Mouse (Mus musculus) stomach, embryonic 15.5 days (tissue): ENCODE data around the gene Slc8b1. TPM values are rescaled to one million over a fixed set of nuclear protein-coding genes. Genes with fewer than 3 reads are reported as not detected.

ENCODE experiments used
- ATAC-seq: fragments of 200-750 bp; cut with Nextera tagmentation; 2 replicates; pipeline ENCODE4 v1.8.0; 2017; ENCODE audit warnings: low read depth, moderate number of reproducible peaks, moderate TSS enrichment; ENCODE audit not compliant: insufficient read depth, low FRiP score
- H3K27ac ChIP-seq: fragments of 300-500 bp; sonication (generic); 2 replicates; pipeline ENCODE4 v1.5.1; 2015; ENCODE audit warnings: mild to moderate bottlenecking, inconsistent platforms
- H3K27me3 ChIP-seq: fragments of 300-500 bp; sonication (generic); replicated peaks from 2 replicates; pipeline ENCODE4 v1.6.1; 2015; ENCODE audit warnings: inconsistent platforms
- H3K36me3 ChIP-seq: fragments of 300-500 bp; sonication (generic); 2 replicates; pipeline ENCODE4 v1.6.1; 2015; ENCODE audit warnings: inconsistent platforms
- H3K4me1 ChIP-seq: fragments of 300-500 bp; sonication (generic); 2 replicates; pipeline ENCODE4 v1.6.1; 2015; ENCODE audit warnings: inconsistent platforms
- H3K4me2 ChIP-seq: fragments of 300-500 bp; sonication (generic); 2 replicates; pipeline ENCODE4 v1.6.1; 2015; ENCODE audit warnings: mild to moderate bottlenecking, inconsistent platforms
- H3K4me3 ChIP-seq: fragments of 300-500 bp; sonication (generic); replicated peaks from 2 replicates; pipeline ENCODE4 v1.5.1; 2015; ENCODE audit warnings: inconsistent platforms
- H3K9ac ChIP-seq: fragments of 300-500 bp; sonication (generic); 2 replicates; pipeline ENCODE4 v1.6.1; 2015; ENCODE audit warnings: inconsistent platforms
- H3K9me3 ChIP-seq: fragments of 300-500 bp; sonication (generic); 2 replicates; pipeline ENCODE4 v1.6.1; 2016; ENCODE audit warnings: inconsistent platforms
- WGBS: fragments of 180-500 bp; shearing (Covaris S2); methylation state at CpG from one replicate; pipeline ENCODE4 v1.1.7; 2015; 5-methylcytosine and 5-hydroxymethylcytosine counted together
- polyA plus RNA-seq: library from polyadenylated mRNA; unstranded; fragments of >200 nt; fragmentation: Nextera tagmentation; extraction: Ambion mirVana; gene quantifications from 2 replicates; pipeline ENCODE4 v1.2.1, GENCODE M21; 2015

Gene Slc8b1
- polyA plus RNA-seq, 1 experiment from 2014 or later = 8.3 TPM

DNA sequence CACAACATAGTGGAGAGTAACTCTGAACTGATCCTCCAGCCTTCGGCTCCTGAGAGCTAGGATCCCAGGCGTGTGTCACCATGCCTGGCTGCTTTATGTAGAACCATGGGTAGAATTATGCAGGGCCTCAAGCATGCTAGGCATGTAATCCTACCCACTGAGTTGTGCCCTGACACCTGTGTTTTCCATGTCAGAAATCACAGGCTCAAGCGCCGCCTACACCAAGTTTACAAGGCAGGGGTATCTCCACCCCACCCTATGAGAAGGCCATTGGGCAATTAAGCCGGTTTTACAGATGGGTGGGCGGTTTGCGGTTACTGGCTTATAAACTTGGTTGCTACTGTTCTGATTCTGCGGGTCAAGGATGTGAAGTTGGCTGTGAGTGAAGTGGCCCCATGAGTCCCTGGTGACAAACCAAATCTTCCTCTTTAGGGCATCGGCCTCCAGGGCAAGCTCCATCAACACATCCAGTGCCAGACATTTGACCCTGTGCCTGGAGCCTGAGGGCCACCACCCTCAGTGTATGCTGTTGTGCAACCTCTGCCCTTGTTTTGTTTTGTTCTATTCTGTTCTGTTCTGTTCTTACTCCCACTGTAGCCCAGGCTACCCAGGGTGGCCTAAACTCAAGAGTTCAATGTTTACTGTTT, 3.2 kb downstream of the Slc8b1 start:
- peaks cover 41% of the 10 kb centered on the region for H3K4me1 ChIP-seq
- H3K9ac ChIP-seq = no peak overlapping the region
- H3K9me3 ChIP-seq = no peaks in the 10 kb centered on the region
- no peak overlapping the region for H3K4me2 ChIP-seq
- no peaks in the 10 kb centered on the region for H3K27me3 ChIP-seq
- H3K27ac ChIP-seq = 0 out of 2 replicates have a peak overlapping the region, but pooled peaks have one; percentile 6
- no peak for ATAC-seq
- 82% methylated on average over 9 of the region's 9 CpGs for WGBS
- no peaks in the 10 kb centered on the region for H3K36me3 ChIP-seq
- H3K4me3 ChIP-seq = no peak overlapping the region

DNA sequence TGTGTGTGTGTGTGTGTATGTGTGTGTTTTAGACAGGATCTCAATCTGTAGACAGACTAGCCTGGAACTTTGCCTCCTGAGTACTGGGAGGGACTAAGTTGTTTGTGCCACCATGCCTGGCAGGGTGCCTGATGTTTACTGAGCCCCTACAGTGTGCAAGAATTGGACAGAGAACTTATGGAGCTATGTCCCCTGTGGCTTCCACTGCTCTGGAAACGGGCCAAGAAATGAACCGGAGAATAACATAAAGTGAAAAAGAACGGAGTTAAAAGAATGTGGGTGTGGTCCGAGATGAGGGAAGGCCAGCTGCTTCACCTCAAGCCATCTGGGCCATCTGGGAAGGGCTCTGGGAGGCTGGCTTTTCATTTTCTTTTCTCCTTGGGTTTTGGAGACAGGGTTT, 3.8 kb downstream of the Slc8b1 start:
- peak overlapping the region; percentile 58; the same call in 1 of the 2 replicates for H3K27ac ChIP-seq
- no peak for ATAC-seq

DNA sequence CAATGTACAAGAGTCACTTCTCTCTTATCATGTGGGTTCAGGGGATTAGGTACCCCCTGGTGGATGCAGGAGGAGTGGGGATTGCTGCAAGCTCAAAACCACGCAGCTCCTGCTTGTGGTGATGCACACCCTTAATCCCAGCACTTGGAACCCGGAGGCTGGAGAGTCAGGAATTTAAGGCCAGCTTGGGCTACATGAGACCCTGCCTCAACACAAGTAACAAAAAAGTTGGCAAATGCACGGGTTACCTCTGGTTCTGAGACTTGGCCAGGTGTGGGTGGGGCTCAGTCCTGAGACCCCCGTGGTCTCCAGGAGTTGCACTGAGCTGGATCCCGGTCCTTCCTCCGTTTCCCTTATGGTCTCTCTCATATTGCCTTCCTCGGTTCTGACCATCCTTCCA, 4.5 kb downstream of the Slc8b1 start:
- Histone ChIP-seq H3K9ac (no peak overlapping the region), H3K9me3 (no peaks in the 10 kb centered on the region), H3K4me3 (no peak overlapping the region), H3K27ac (peak overlapping the region; percentile 58; the same call in 1 of the 2 replicates), H3K36me3 (no peaks in the 10 kb centered on the region), H3K27me3 (no peaks in the 10 kb centered on the region), H3K4me2 (no peak overlapping the region), H3K4me1 (peaks cover 39% of the 10 kb centered on the region)
- no peak for ATAC-seq
- 74% methylated on average over 7 of the region's 7 CpGs for WGBS

More for the DNA sequence above, 3.8 kb downstream of the Slc8b1 start:
- 13% methylated on average over 4 of the region's 4 CpGs for WGBS
- no peak overlapping the region for H3K4me3 ChIP-seq
- H3K9ac ChIP-seq = no peak overlapping the region
- no peaks in the 10 kb centered on the region for H3K27me3 ChIP-seq
- no peaks in the 10 kb centered on the region for H3K36me3 ChIP-seq
- no peaks in the 10 kb centered on the region for H3K9me3 ChIP-seq
- H3K4me2 ChIP-seq = no peak overlapping the region
- peaks cover 41% of the 10 kb centered on the region for H3K4me1 ChIP-seq

- H3K4me2 ChIP-seq = no peak overlapping the region
- peaks cover 35% of the 10 kb centered on the region for H3K4me1 ChIP-seq
- ATAC-seq = no peak
- H3K4me3 ChIP-seq = no peak overlapping the region
- H3K9me3 ChIP-seq = no peaks in the 10 kb centered on the region
- no peaks in the 10 kb centered on the region for H3K27me3 ChIP-seq
- peak overlapping the region; percentile 48; the same call in 1 of the 2 replicates for H3K27ac ChIP-seq
- whole genome bisulfite sequencing = 48% methylated on average over 15 of the region's 15 CpGs
- no peak overlapping the region for H3K9ac ChIP-seq
- H3K36me3 ChIP-seq = no peaks in the 10 kb centered on the region
Observed at GRCm38 (mm10) chr5:120516221-120516984, 5.4 kb downstream of the Slc8b1 start.

GRCm38 (mm10) chr5:120517552-120517951, 6.6 kb downstream of the Slc8b1 start:
- ATAC-seq = no peak
- Histone ChIP-seq H3K4me3 (no peak overlapping the region), H3K4me1 (peaks cover 32% of the 10 kb centered on the region), H3K4me2 (no peak overlapping the region), H3K9ac (no peak overlapping the region), H3K36me3 (0 out of 2 replicates have a peak, but pooled peaks cover 6% of the 10 kb centered on the region), H3K27me3 (no peaks in the 10 kb centered on the region), H3K9me3 (no peaks in the 10 kb centered on the region), H3K27ac (peak overlapping the region; percentile 61)
- 56% methylated on average over 9 of the region's 9 CpGs for WGBS

DNA sequence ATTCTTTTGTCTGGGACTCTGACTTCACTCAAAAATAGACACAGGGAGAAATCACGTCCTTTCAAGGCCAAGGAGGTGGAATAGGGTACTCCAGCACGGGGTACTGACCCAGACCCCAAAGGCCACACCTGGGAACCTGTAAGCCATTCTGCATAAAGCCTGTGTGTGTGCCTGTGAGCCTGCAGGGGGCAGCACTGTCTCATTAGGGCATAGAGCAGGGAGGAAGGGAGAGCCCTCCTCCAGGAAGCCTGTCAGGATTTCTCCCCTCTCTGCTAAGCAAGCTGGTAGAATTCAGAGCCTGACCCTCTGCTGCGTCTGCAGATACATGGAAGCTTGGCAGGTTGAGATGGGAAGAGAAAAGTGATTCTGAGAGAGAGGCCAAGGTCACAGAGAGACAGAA, 11.7 kb downstream of the Slc8b1 start:
- no peak for ATAC-seq
- Histone ChIP-seq H3K9me3 (no peaks in the 10 kb centered on the region), H3K9ac (no peak overlapping the region), H3K36me3 (peaks cover 8% of the 10 kb centered on the region; the same call in 1 of the 2 replicates), H3K4me1 (0 out of 2 replicates have a peak, but pooled peaks cover under 1% of the 10 kb centered on the region), H3K27me3 (no peaks in the 10 kb centered on the region), H3K4me3 (no peak overlapping the region), H3K27ac (no peak overlapping the region), H3K4me2 (no peak overlapping the region)
- WGBS = 76% methylated on average over 3 of the region's 3 CpGs

- ATAC-seq = no peak
- Histone ChIP-seq H3K27me3 (no peaks in the 10 kb centered on the region), H3K4me3 (no peak overlapping the region), H3K27ac (no peak overlapping the region), H3K9me3 (no peaks in the 10 kb centered on the region), H3K9ac (no peak overlapping the region), H3K4me1 (no peaks in the 10 kb centered on the region), H3K4me2 (no peak overlapping the region), H3K36me3 (peaks cover 8% of the 10 kb centered on the region; the same call in 1 of the 2 replicates)
- WGBS = 90% methylated on average over 2 of the region's 2 CpGs
Observed at GRCm38 (mm10) chr5:120524736-120525135, 13.8 kb downstream of the Slc8b1 start.

DNA sequence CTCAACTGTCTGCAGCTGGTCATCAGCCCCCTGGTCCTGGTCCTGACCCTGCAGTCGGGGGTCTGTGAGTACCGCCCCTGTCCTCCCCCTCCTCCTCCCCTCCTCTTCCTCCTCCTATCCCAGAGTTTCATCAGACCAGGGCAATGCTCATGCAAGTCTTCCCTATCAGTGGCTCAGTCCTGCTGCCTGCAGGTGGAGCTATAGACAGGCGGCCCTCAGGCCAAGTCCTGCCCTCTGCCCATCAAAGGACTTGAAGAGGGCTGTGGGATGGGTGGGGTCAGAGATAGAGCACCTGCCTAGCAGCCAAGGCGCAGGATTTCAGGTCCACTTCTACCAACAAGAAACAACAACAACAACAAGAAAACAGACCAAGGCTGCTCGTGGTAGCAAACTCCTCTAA, 14.8 kb downstream of the Slc8b1 start:
- no peak overlapping the region for H3K4me2 ChIP-seq
- H3K36me3 ChIP-seq = peaks cover 8% of the 10 kb centered on the region; the same call in 1 of the 2 replicates
- H3K27ac ChIP-seq = no peak overlapping the region
- H3K9ac ChIP-seq = no peak overlapping the region
- WGBS = 41% methylated on average over 5 of the region's 5 CpGs
- no peak overlapping the region for H3K4me3 ChIP-seq
- ATAC-seq = no peak
- no peaks in the 10 kb centered on the region for H3K4me1 ChIP-seq
- no peaks in the 10 kb centered on the region for H3K27me3 ChIP-seq
- no peaks in the 10 kb centered on the region for H3K9me3 ChIP-seq

GRCm38 (mm10) chr5:120526311-120526710, 15.3 kb downstream of the Slc8b1 start:
- WGBS = 60% methylated on average over 11 of the region's 11 CpGs
- peaks cover 8% of the 10 kb centered on the region; the same call in 1 of the 2 replicates for H3K36me3 ChIP-seq
- H3K27me3 ChIP-seq = no peaks in the 10 kb centered on the region

DNA sequence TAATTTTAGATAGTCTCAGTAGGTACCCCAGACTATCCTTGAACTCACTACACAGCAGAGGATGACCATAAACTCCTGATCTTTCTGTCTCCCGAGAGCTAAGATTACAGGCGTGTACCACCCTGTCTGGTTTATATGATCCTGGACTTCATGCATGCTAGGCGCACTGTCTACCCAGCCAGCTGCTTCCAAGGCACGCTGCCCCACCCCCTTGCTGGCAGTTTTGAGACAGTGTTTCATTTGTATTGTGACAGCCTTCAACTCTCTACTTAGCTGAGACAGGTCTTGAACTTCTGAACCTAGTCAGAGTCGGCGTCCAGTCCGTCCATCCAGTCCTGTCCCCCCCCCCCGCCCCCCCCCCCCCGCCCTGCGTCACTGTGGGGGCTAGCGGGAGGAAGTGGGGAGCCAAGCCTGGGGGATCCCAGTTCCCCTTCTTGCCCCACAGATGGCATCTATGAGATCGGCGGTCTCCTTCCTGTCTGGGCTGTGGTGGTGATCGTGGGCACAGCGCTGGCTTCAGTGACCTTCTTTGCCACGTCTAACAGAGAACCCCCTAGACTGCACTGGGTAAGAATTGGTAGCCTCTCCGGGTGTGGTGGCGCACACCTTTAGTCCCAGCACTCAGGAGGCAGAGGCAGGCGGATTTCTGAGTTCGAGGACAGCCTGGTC, 16.5 kb downstream of the Slc8b1 start:
- Histone ChIP-seq H3K9me3 (no peaks in the 10 kb centered on the region), H3K4me3 (no peak overlapping the region), H3K9ac (no peak overlapping the region), H3K4me2 (no peak overlapping the region), H3K27me3 (no peaks in the 10 kb centered on the region), H3K4me1 (no peaks in the 10 kb centered on the region), H3K27ac (no peak overlapping the region), H3K36me3 (peaks cover 2% of the 10 kb centered on the region; the same call in 1 of the 2 replicates)
- WGBS = 80% methylated on average over 16 of the region's 20 CpGs
- no peak for ATAC-seq

More at GRCm38 (mm10) chr5:120526311-120526710, 15.3 kb downstream of the Slc8b1 start:
- Histone ChIP-seq H3K4me1 (no peaks in the 10 kb centered on the region), H3K4me3 (no peak overlapping the region), H3K27ac (no peak overlapping the region), H3K9ac (no peak overlapping the region), H3K9me3 (no peaks in the 10 kb centered on the region), H3K4me2 (no peak overlapping the region)
- no peak for ATAC-seq

DNA sequence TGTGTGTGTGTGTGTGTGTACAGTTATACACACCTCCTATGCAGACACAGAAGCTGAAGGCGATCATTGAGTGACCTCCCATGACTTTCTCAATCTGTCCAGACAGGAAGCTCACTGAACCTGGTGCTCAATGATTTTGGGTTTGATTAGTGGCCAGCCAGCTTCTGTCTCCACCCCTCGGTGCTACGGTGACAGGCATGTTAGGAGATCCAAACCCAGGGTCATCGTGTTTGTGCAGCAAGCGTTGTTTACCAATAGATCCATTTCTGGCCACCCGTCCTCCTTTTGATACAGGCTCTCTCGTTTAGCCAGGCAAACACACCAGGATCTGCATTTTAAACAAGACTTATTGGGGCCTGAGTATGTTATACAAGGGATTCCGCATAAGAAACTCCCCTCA, 20.7 kb downstream of the Slc8b1 start:
- Histone ChIP-seq H3K4me2 (no peak overlapping the region), H3K9me3 (no peaks in the 10 kb centered on the region), H3K27ac (no peak overlapping the region; the same call in 1 of the 2 replicates), H3K9ac (no peak overlapping the region), H3K27me3 (no peaks in the 10 kb centered on the region), H3K4me3 (no peak overlapping the region), H3K4me1 (peaks cover 14% of the 10 kb centered on the region; the same call in 1 of the 2 replicates), H3K36me3 (no peaks in the 10 kb centered on the region)
- no peak for ATAC-seq
- 75% methylated on average over 8 of the region's 8 CpGs for WGBS
